Mouse (Mus musculus) embryonic facial prominence, embryonic 11.5 days (tissue): ENCODE measurements around the gene Mlx. TPM values are rescaled to one million over a fixed set of nuclear protein-coding genes. Genes with fewer than 3 reads are reported as not detected.
A peak's percentile ranks its signal among the peaks of the same experiment; 100 is the strongest.

ENCODE experiments used
- ATAC-seq: fragments of 200-750 bp; cut with Nextera tagmentation; replicated peaks from 2 replicates; pipeline ENCODE4 v1.8.0; 2017; ENCODE audit warnings: low read depth; ENCODE audit not compliant: insufficient number of reproducible peaks, low FRiP score, low TSS enrichment
- DNase-seq: peaks from one replicate; pipeline ENCODE4 v3.0.0-alpha.2; 2015; ENCODE audit warnings: low spot score
- H3K27ac ChIP-seq: fragments of 300-500 bp; sonication (generic); replicated peaks from 2 replicates; pipeline ENCODE4 v1.5.1; 2014; ENCODE audit warnings: mild to moderate bottlenecking, low read depth, low read length, control low read depth
- H3K27me3 ChIP-seq: fragments of 300-500 bp; sonication (generic); 2 replicates; pipeline ENCODE4 v1.6.1; 2014; ENCODE audit warnings: mild to moderate bottlenecking, low read length, moderate library complexity, mixed read lengths; ENCODE audit not compliant: control insufficient read depth, insufficient read depth
- H3K36me3 ChIP-seq: fragments of 300-500 bp; sonication (generic); replicated peaks from 2 replicates; pipeline ENCODE4 v1.6.1; 2014; ENCODE audit warnings: low read depth, mild to moderate bottlenecking, low read length, moderate library complexity, mixed read lengths; ENCODE audit not compliant: control insufficient read depth, insufficient read depth
- H3K4me1 ChIP-seq: fragments of 300-500 bp; sonication (generic); 2 replicates; pipeline ENCODE4 v1.6.1; 2014; ENCODE audit warnings: low read length, mixed read lengths; ENCODE audit not compliant: control insufficient read depth, insufficient read depth
- H3K4me2 ChIP-seq: fragments of 300-500 bp; sonication (generic); 2 replicates; pipeline ENCODE4 v1.6.1; 2014; ENCODE audit warnings: low read depth, mild to moderate bottlenecking, control low read depth, low read length, moderate library complexity
- H3K4me3 ChIP-seq: fragments of 300-500 bp; sonication (generic); 2 replicates; pipeline ENCODE4 v1.5.1; 2014; ENCODE audit warnings: low read depth, low read length, control low read depth
- H3K9ac ChIP-seq: fragments of 300-500 bp; sonication (generic); replicated peaks from 2 replicates; pipeline ENCODE4 v1.6.1; 2014; ENCODE audit warnings: mild to moderate bottlenecking, control low read depth, low read length
- H3K9me3 ChIP-seq: fragments of 300-500 bp; sonication (generic); replicated peaks from 2 replicates; pipeline ENCODE4 v1.6.1; 2016; ENCODE audit warnings: mild to moderate bottlenecking, low read length, inconsistent platforms, mixed read lengths; ENCODE audit not compliant: control insufficient read depth
- WGBS: fragments of 180-500 bp; shearing (Covaris S2); extraction: QIAGEN DNeasy Blood & Tissue Kit; methylation state at CpG from one replicate; pipeline ENCODE4 v1.1.7; 2014; 5-methylcytosine and 5-hydroxymethylcytosine counted together
- microRNA-seq: library from miRNA; unstranded; fragments of <30 nt; microRNA quantifications from one replicate; pipeline ENCODE4, GENCODE M21; 2016; ENCODE audit warnings: borderline number of aligned reads
- polyA plus RNA-seq: library from polyadenylated mRNA; unstranded; fragments of >200 nt; fragmentation: Nextera tagmentation; extraction: Ambion mirVana; gene quantifications from 2 replicates; pipeline ENCODE4 v1.2.1, GENCODE M21; 2014

Gene Mlx
- polyA plus RNA-seq, 1 experiment from 2014 or later: 47.9 TPM

GRCm38 (mm10) chr11:101137000-101137399 lies 49.9 kb downstream of the Mlx start:
- ATAC-seq (no peak), DNase-seq (no peak)
- H3K27ac ChIP-seq: no peak overlapping the region
- no peaks in the 10 kb centered on the region for H3K4me1 ChIP-seq
- 84% methylated on average over 7 of the region's 7 CpGs for WGBS
- H3K4me2 ChIP-seq: no peak overlapping the region
- H3K4me3 ChIP-seq: no peak overlapping the region
- H3K27me3 ChIP-seq: no peaks in the 10 kb centered on the region; the same call in none of the 2 replicates
- no peaks in the 10 kb centered on the region for H3K36me3 ChIP-seq
- no peaks in the 10 kb centered on the region for H3K9me3 ChIP-seq
- no peak overlapping the region for H3K9ac ChIP-seq

DNA sequence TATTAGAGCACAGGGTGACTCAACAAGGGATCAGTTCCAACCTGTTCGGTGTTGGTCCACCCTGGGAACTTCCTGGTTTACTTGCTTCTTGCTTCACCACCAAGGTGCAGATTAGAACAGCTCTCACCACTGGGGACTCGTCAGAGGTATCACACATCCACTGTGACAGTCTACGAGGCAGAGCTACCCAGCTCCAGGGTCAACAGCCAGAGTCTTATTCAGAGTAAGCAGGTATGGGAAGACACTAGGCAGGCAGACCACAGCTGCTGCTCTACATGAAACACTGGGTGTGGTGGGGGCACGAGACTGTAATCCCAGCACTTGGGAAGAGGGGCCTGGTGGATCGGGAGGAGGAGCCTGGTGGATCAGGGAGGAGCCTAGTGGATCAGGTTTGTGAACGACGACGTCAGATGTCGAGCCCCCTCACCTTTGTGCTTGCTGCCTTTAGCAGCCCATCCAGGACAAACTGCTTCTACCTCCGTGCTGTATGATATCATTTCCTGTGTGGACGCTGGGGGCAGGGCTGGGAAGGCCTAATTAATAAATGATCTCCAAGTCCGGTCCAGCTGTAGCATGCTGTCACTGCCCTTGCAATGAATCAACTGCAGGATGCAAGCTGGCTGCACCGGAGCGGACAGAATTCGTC lies 51.6 kb downstream of the Mlx start:
- 28% methylated on average over 15 of the region's 15 CpGs for WGBS
- H3K9ac ChIP-seq: peak overlapping the region; percentile 15; the same call in 1 of the 2 replicates
- no peak overlapping the region for H3K27ac ChIP-seq
- peak; percentile 45 for DNase-seq
- H3K36me3 ChIP-seq: no peaks in the 10 kb centered on the region
- H3K27me3 ChIP-seq: no peaks in the 10 kb centered on the region; the same call in none of the 2 replicates
- peak; percentile 66; the same call in 1 of the 2 replicates for ATAC-seq
- no peak overlapping the region for H3K4me3 ChIP-seq
- H3K9me3 ChIP-seq: no peaks in the 10 kb centered on the region
- no peaks in the 10 kb centered on the region for H3K4me1 ChIP-seq
- H3K4me2 ChIP-seq: peak overlapping the region; percentile 20; the same call in 1 of the 2 replicates

GRCm38 (mm10) chr11:101140164-101140819 lies 53.2 kb downstream of the Mlx start:
- no peaks in the 10 kb centered on the region for H3K9me3 ChIP-seq
- H3K27ac ChIP-seq: no peak overlapping the region
- 0 out of 2 replicates have a peak overlapping the region, but pooled peaks have one; percentile 17 for H3K4me3 ChIP-seq
- no peaks in the 10 kb centered on the region; the same call in none of the 2 replicates for H3K27me3 ChIP-seq
- peak overlapping the region; percentile 37 for H3K4me2 ChIP-seq
- H3K9ac ChIP-seq: peak overlapping the region; percentile 50
- H3K4me1 ChIP-seq: no peaks in the 10 kb centered on the region
- no peak for DNase-seq
- WGBS: 45% methylated on average over 27 of the region's 27 CpGs
- ATAC-seq: no peak
- no peaks in the 10 kb centered on the region for H3K36me3 ChIP-seq

- H3K4me1 ChIP-seq: no peaks in the 10 kb centered on the region
- DNase-seq: no peak
- H3K27ac ChIP-seq: no peak overlapping the region
- H3K4me3 ChIP-seq: no peak overlapping the region
- H3K27me3 ChIP-seq: no peaks in the 10 kb centered on the region; the same call in none of the 2 replicates
- H3K4me2 ChIP-seq: no peak overlapping the region
- no peaks in the 10 kb centered on the region for H3K9me3 ChIP-seq
- H3K9ac ChIP-seq: no peak overlapping the region
- 80% methylated on average over 8 of the region's 8 CpGs for WGBS
- no peak for ATAC-seq
- H3K36me3 ChIP-seq: no peaks in the 10 kb centered on the region
Measured at GRCm38 (mm10) chr11:101141088-101141487, 54.0 kb downstream of the Mlx start.

Small RNA genes lying within 50 kb of the gene (microRNA-seq; reads per million reads assigned to microRNA genes)
- not detected for gene Gm27626

Other genes starting within 250 kb of the Mlx start
- 17.9 and 18.1 TPM in 2 replicates for gene Stat5b, start 236.6 kb upstream of the Mlx start, polyA plus RNA-seq
- 1.6 and 1.9 TPM in 2 replicates for gene Stat5a, start 227.9 kb upstream of the Mlx start, polyA plus RNA-seq
- 22.5 and 23.5 TPM in 2 replicates for gene Stat3, start 147.7 kb upstream of the Mlx start, polyA plus RNA-seq
- gene Cavin1, start 116.4 kb upstream of the Mlx start, polyA plus RNA-seq: 14.7 and 16.3 TPM in 2 replicates
- 28.0 and 28.4 TPM in 2 replicates for gene Atp6v0a1, start 77.8 kb upstream of the Mlx start, polyA plus RNA-seq
- gene Naglu, start 17.3 kb upstream of the Mlx start, polyA plus RNA-seq: 3.5 and 5.9 TPM in 2 replicates
- gene Hsd17b1, start 8.9 kb upstream of the Mlx start, polyA plus RNA-seq: not detected in 2 replicates
- 44.9 and 58.1 TPM in 2 replicates for gene Coasy, start 4.7 kb upstream of the Mlx start, polyA plus RNA-seq
- gene Psmc3ip, start 8.2 kb downstream of the Mlx start, polyA plus RNA-seq: 61.2 and 62.4 TPM in 2 replicates
- gene Retreg3, start 32.6 kb downstream of the Mlx start, polyA plus RNA-seq: 10.7 and 12.7 TPM in 2 replicates
- 91.6 and 98.4 TPM in 2 replicates for gene Tubg1, start 32.7 kb downstream of the Mlx start, polyA plus RNA-seq
- 7.8 and 8.0 TPM in 2 replicates for gene Tubg2, start 68.6 kb downstream of the Mlx start, polyA plus RNA-seq
- gene Cntnap1, start 83.2 kb downstream of the Mlx start, polyA plus RNA-seq: 0.28 and 0.39 TPM in 2 replicates
- gene Plekhh3, start 84.1 kb downstream of the Mlx start, polyA plus RNA-seq: 3.7 and 5.3 TPM in 2 replicates
- 0.20 TPM in 1 of 2 replicates, not detected in the other for gene Ccr10, start 88.2 kb downstream of the Mlx start, polyA plus RNA-seq
- 11.6 and 12.4 TPM in 2 replicates for gene Ezh1, start 139.2 kb downstream of the Mlx start, polyA plus RNA-seq
- 64.8 and 69.3 TPM in 2 replicates for gene Ramp2, start 158.8 kb downstream of the Mlx start, polyA plus RNA-seq
- gene Vps25, start 166.4 kb downstream of the Mlx start, polyA plus RNA-seq: 114 and 117 TPM in 2 replicates
- 2.4 and 3.5 TPM in 2 replicates for gene Wnk4, start 173.3 kb downstream of the Mlx start, polyA plus RNA-seq
- 1.6 and 1.8 TPM in 2 replicates for gene Cntd1, start 191.7 kb downstream of the Mlx start, polyA plus RNA-seq
- 193 and 212 TPM in 2 replicates for gene Coa3, start 191.8 kb downstream of the Mlx start, polyA plus RNA-seq
- gene Becn1, start 215.0 kb downstream of the Mlx start, polyA plus RNA-seq: 158 and 160 TPM in 2 replicates
- gene Psme3, start 228.9 kb downstream of the Mlx start, polyA plus RNA-seq: 150 and 154 TPM in 2 replicates
- gene Aoc2, start 237.8 kb downstream of the Mlx start, polyA plus RNA-seq: 1.2 TPM in 2 replicates
- gene Aoc3, start 243.3 kb downstream of the Mlx start, polyA plus RNA-seq: 0.04 TPM in 1 of 2 replicates, not detected in the other